Mouse (Mus musculus) kidney, adult 18-20 months (tissue): ENCODE data around the gene Det1.

Source experiments
- DNase-seq: peaks from one replicate; pipeline ENCODE4 v3.0.0; 2021

Gene Det1

GRCm38 (mm10) chr7:78778741-78779140, 68.3 kb downstream of the Det1 start:
- peak; percentile 41 for DNase-seq
